Mouse (Mus musculus) gastrocnemius, postnatal 14 days (tissue): Measurements from ENCODE around the gene Gm7247. TPM values are rescaled to one million over a fixed set of nuclear protein-coding genes. Genes with fewer than 3 reads are reported as not detected.
"Not testable (repeated sequence)": the region's sequence is repeated elsewhere in the genome, so short reads cannot be mapped to it uniquely, and the experiment has no call there.

Source experiments
- DNase-seq: peaks from one replicate; pipeline ENCODE4 v3.0.0; 2021; ENCODE audit warnings: mixed read lengths
- intact Hi-C: fragments of 180-260 bp; cut with DNase I; formaldehyde crosslinking; loops from one replicate; pipeline ENCODE4 v1.15.1; 2025; ENCODE audit warnings: low total_unique reads
- long read RNA-seq, 2 experiments: library from polyadenylated mRNA; stranded (forward); transcript quantifications; one replicate each; pipeline ENCODE4 v2.0.0; 2021
- total RNA-seq, 2 experiments: library from RNA; stranded (reverse); gene quantifications; 2 replicates each; pipeline ENCODE4 v1.2.3; 2021

Gene Gm7247
- not detected for total RNA-seq
- long read RNA-seq, experiment 1, result 0 reads
- long read RNA-seq, experiment 2, result 0 reads

- intact Hi-C loops, result no loop called here
- no peak for DNase-seq
Observed at GRCm38 (mm10) chr14:51361456-51361855, at the start of gene Gm7247. Gene Gm7247, plus strand, starts transcription at chr14:51361756.

- no peak for DNase-seq
- intact Hi-C loops, result no loop called here
Observed at GRCm38 (mm10) chr14:51324001-51324400, 37.6 kb upstream of the Gm7247 start.

- intact Hi-C loops, result no loop called here
- DNase-seq, result no peak
Observed at GRCm38 (mm10) chr14:51346027-51346426, 15.5 kb upstream of the Gm7247 start.

- DNase-seq, result peak; percentile 3
- intact Hi-C loops, result no loop called here
Observed at GRCm38 (mm10) chr14:51358111-51358982, 3.2 kb upstream of the Gm7247 start.

GRCm38 (mm10) chr14:51382805-51383204, 21.2 kb downstream of the Gm7247 start:
- DNase-seq, result no peak
- intact Hi-C loops, result no loop called here

GRCm38 (mm10) chr14:51384351-51384750, 22.8 kb downstream of the Gm7247 start:
- no peak for DNase-seq
- intact Hi-C loops, result no loop called here

GRCm38 (mm10) chr14:51385741-51386140, 24.2 kb downstream of the Gm7247 start:
- intact Hi-C loops, result no loop called here
- no peak for DNase-seq

- no peak for DNase-seq
- intact Hi-C loops, result no loop called here
Observed at GRCm38 (mm10) chr14:51387768-51388167, 26.2 kb downstream of the Gm7247 start.

GRCm38 (mm10) chr14:51388222-51388621, 26.7 kb downstream of the Gm7247 start:
- intact Hi-C loops, result no loop called here
- DNase-seq, result no peak

- intact Hi-C loops, result no loop called here
- DNase-seq, result no peak
Observed at GRCm38 (mm10) chr14:51410520-51410919, 49.0 kb downstream of the Gm7247 start, which contains the start of gene Vmn2r88. Gene Vmn2r88, plus strand, starts transcription at chr14:51410820.

- no peak for DNase-seq
- intact Hi-C loops, result no loop called here
Observed at GRCm38 (mm10) chr14:51423885-51424284, 62.3 kb downstream of the Gm7247 start.

GRCm38 (mm10) chr14:51430138-51430537, 68.6 kb downstream of the Gm7247 start:
- intact Hi-C loops, DNase-seq: not testable (repeated sequence)

GRCm38 (mm10) chr14:51434546-51434945, 73.0 kb downstream of the Gm7247 start:
- no peak for DNase-seq
- intact Hi-C loops, result no loop called here

GRCm38 (mm10) chr14:51435020-51435419, 73.5 kb downstream of the Gm7247 start:
- intact Hi-C loops, result no loop called here
- no peak for DNase-seq

GRCm38 (mm10) chr14:51438955-51439354, 77.4 kb downstream of the Gm7247 start:
- DNase-seq, result no peak
- intact Hi-C loops, result no loop called here

- not testable (repeated sequence) for DNase-seq
Observed at GRCm38 (mm10) chr14:51451557-51451956, 90.0 kb downstream of the Gm7247 start, which contains the start of gene Vmn2r89. Gene Vmn2r89, plus strand, starts transcription at chr14:51451857.

GRCm38 (mm10) chr14:51480278-51480677, 118.7 kb downstream of the Gm7247 start:
- intact Hi-C loops, DNase-seq: not testable (repeated sequence)

More at GRCm38 (mm10) chr14:51451557-51451956, 90.0 kb downstream of the Gm7247 start, which contains the start of gene Vmn2r89:
- intact Hi-C loops, result not testable (repeated sequence)

- DNase-seq, intact Hi-C loops: not testable (repeated sequence)
Observed at GRCm38 (mm10) chr14:51481332-51482015, 119.9 kb downstream of the Gm7247 start.

GRCm38 (mm10) chr14:51482051-51482715, 120.6 kb downstream of the Gm7247 start:
- intact Hi-C loops, result no loop called here
- no peak for DNase-seq

GRCm38 (mm10) chr14:51482971-51483381, 121.4 kb downstream of the Gm7247 start:
- not testable (repeated sequence) for DNase-seq

More at GRCm38 (mm10) chr14:51482971-51483381, 121.4 kb downstream of the Gm7247 start:
- intact Hi-C loops, result not testable (repeated sequence)
